Mouse (Mus musculus): ENCODE measurements at regions not wholly inside any gene's neighbourhood (a gene's known extent, or its start where the extent isn't known, plus 50 kb on each side); places are given as distances from the start of the nearest gene placed in this dataset.

GRCm38 (mm10) chr3:60698189-60698588 lies 225.6 kb downstream of the Mbnl1 start:
- DNase-seq (ENCODE audit: low read depth), result no peak

GRCm38 (mm10) chr3:60707139-60707538 lies 234.5 kb downstream of the Mbnl1 start:
- DNase-seq (ENCODE audit: low read depth), result no peak

- DNase-seq (ENCODE audit: low read depth), result no peak
Measured at GRCm38 (mm10) chr3:60712896-60713295, 240.3 kb downstream of the Mbnl1 start.

- no peak for DNase-seq (ENCODE audit: low read depth)
Measured at GRCm38 (mm10) chr3:60720322-60720721, 247.7 kb downstream of the Mbnl1 start.

GRCm38 (mm10) chr3:60731331-60731730 lies 258.7 kb downstream of the Mbnl1 start:
- DNase-seq (ENCODE audit: low read depth), result no peak

GRCm38 (mm10) chr3:60740543-60741294 lies 261.9 kb upstream of the P2ry1 start:
- no peak for DNase-seq (ENCODE audit: low read depth)

- no peak for DNase-seq (ENCODE audit: low read depth)
Measured at GRCm38 (mm10) chr3:60741379-60741778, 261.2 kb upstream of the P2ry1 start.

GRCm38 (mm10) chr3:60742232-60742631 lies 260.4 kb upstream of the P2ry1 start:
- DNase-seq (ENCODE audit: low read depth), result no peak

GRCm38 (mm10) chr3:60745075-60745474 lies 257.5 kb upstream of the P2ry1 start:
- DNase-seq (ENCODE audit: low read depth), result no peak

- no peak for DNase-seq (ENCODE audit: low read depth)
Measured at GRCm38 (mm10) chr3:60758568-60758967, 244.0 kb upstream of the P2ry1 start.

GRCm38 (mm10) chr3:60759046-60759445 lies 243.5 kb upstream of the P2ry1 start:
- DNase-seq (ENCODE audit: low read depth), result no peak

- peak; percentile 39 for DNase-seq (ENCODE audit: low read depth)
Measured at GRCm38 (mm10) chr3:60762874-60763273, 239.7 kb upstream of the P2ry1 start.

GRCm38 (mm10) chr3:60765079-60765478 lies 237.5 kb upstream of the P2ry1 start:
- DNase-seq (ENCODE audit: low read depth), result no peak

GRCm38 (mm10) chr3:60768996-60769395 lies 233.6 kb upstream of the P2ry1 start:
- DNase-seq (ENCODE audit: low read depth), result no peak

GRCm38 (mm10) chr3:60771866-60772265 lies 230.7 kb upstream of the P2ry1 start:
- DNase-seq (ENCODE audit: low read depth), result no peak

- no peak for DNase-seq (ENCODE audit: low read depth)
Measured at GRCm38 (mm10) chr3:60773383-60773782, 229.2 kb upstream of the P2ry1 start.

GRCm38 (mm10) chr3:60785137-60785875 lies 217.3 kb upstream of the P2ry1 start:
- DNase-seq (ENCODE audit: low read depth), result no peak

- no peak for DNase-seq (ENCODE audit: low read depth)
Measured at GRCm38 (mm10) chr3:60787989-60788388, 214.6 kb upstream of the P2ry1 start.

GRCm38 (mm10) chr3:60789441-60789840 lies 213.2 kb upstream of the P2ry1 start:
- DNase-seq (ENCODE audit: low read depth), result no peak

GRCm38 (mm10) chr3:60792166-60792565 lies 210.4 kb upstream of the P2ry1 start:
- no peak for DNase-seq (ENCODE audit: low read depth)

- no peak for DNase-seq (ENCODE audit: low read depth)
Measured at GRCm38 (mm10) chr3:60796207-60796606, 206.4 kb upstream of the P2ry1 start.

GRCm38 (mm10) chr3:60797808-60798207 lies 204.8 kb upstream of the P2ry1 start:
- peak; percentile 19 for DNase-seq (ENCODE audit: low read depth)

GRCm38 (mm10) chr3:60798461-60798860 lies 204.1 kb upstream of the P2ry1 start:
- DNase-seq (ENCODE audit: low read depth), result no peak

All from fibroblast of lung, adult 2 months (primary cell).